Mouse (Mus musculus): Measurements from ENCODE around the gene Ercc5. TPM values are rescaled to one million over a fixed set of nuclear protein-coding genes. Genes with fewer than 3 reads are reported as not detected.

The Ercc5 gene
- polyA plus RNA-seq, 1 experiment: 7.1 TPM

- Histone ChIP-seq H3K4me3 (replicated peaks; ENCODE audit: control insufficient read depth, low read depth, low read length) (no peak overlapping the region), H3K4me1 (ENCODE audit: control insufficient read depth, insufficient read depth, low read length) (no peaks in the 10 kb centered on the region; the same call in 1 of the 2 replicates), H3K27ac (ENCODE audit: control insufficient read depth, insufficient read depth, low read depth, low read length, poor library complexity) (no peak overlapping the region)
- TF ChIP-seq CTCF (IDR thresholded peaks at IDR 0.05; ENCODE audit: control insufficient read depth, insufficient read depth, low read length): no peak
- TF ChIP-seq POLR2A (IDR thresholded peaks at IDR 0.05; ENCODE audit: borderline replicate concordance, control insufficient read depth, low read depth, low read length): no peak
- 17% methylated on average over 47 of the region's 47 CpGs for WGBS
Observed at GRCm38 (mm10) chr1:44198273-44199171, 51.0 kb downstream of the Ercc5 start.

GRCm38 (mm10) chr1:44202876-44203275 lies 55.3 kb downstream of the Ercc5 start:
- no peak overlapping the region for H3K27ac ChIP-seq (ENCODE audit: control insufficient read depth, insufficient read depth, low read depth, low read length, poor library complexity)
- H3K4me3 ChIP-seq (replicated peaks; ENCODE audit: control insufficient read depth, low read depth, low read length): no peak overlapping the region
- H3K4me1 ChIP-seq (ENCODE audit: control insufficient read depth, insufficient read depth, low read length): no peaks in the 10 kb centered on the region; the same call in 1 of the 2 replicates
- no peak for TF ChIP-seq POLR2A (IDR thresholded peaks at IDR 0.05; ENCODE audit: borderline replicate concordance, control insufficient read depth, low read depth, low read length)
- TF ChIP-seq CTCF (IDR thresholded peaks at IDR 0.05; ENCODE audit: control insufficient read depth, insufficient read depth, low read length): no peak
- 86% methylated on average over 15 of the region's 15 CpGs for WGBS

GRCm38 (mm10) chr1:44214443-44214842 lies 66.9 kb downstream of the Ercc5 start:
- 44% methylated on average over 2 of the region's 2 CpGs for WGBS
- H3K4me3 ChIP-seq (replicated peaks; ENCODE audit: control insufficient read depth, low read depth, low read length): no peak overlapping the region
- no peak overlapping the region for H3K27ac ChIP-seq (ENCODE audit: control insufficient read depth, insufficient read depth, low read depth, low read length, poor library complexity)
- no peak for TF ChIP-seq CTCF (IDR thresholded peaks at IDR 0.05; ENCODE audit: control insufficient read depth, insufficient read depth, low read length)
- no peak for TF ChIP-seq POLR2A (IDR thresholded peaks at IDR 0.05; ENCODE audit: borderline replicate concordance, control insufficient read depth, low read depth, low read length)
- no peaks in the 10 kb centered on the region for H3K4me1 ChIP-seq (ENCODE audit: control insufficient read depth, insufficient read depth, low read length)

GRCm38 (mm10) chr1:44216352-44217116 lies 69.0 kb downstream of the Ercc5 start:
- WGBS: 72% methylated on average over 2 of the region's 2 CpGs
- Histone ChIP-seq H3K27ac (ENCODE audit: control insufficient read depth, insufficient read depth, low read depth, low read length, poor library complexity) (no peak overlapping the region), H3K4me3 (replicated peaks; ENCODE audit: control insufficient read depth, low read depth, low read length) (no peak overlapping the region), H3K4me1 (ENCODE audit: control insufficient read depth, insufficient read depth, low read length) (no peaks in the 10 kb centered on the region)
- TF ChIP-seq POLR2A (IDR thresholded peaks at IDR 0.05; ENCODE audit: borderline replicate concordance, control insufficient read depth, low read depth, low read length): no peak
- no peak for TF ChIP-seq CTCF (IDR thresholded peaks at IDR 0.05; ENCODE audit: control insufficient read depth, insufficient read depth, low read length)

GRCm38 (mm10) chr1:44217118-44217517 lies 69.6 kb downstream of the Ercc5 start:
- H3K27ac ChIP-seq (ENCODE audit: control insufficient read depth, insufficient read depth, low read depth, low read length, poor library complexity): no peak overlapping the region
- 66% methylated on average over 2 of the region's 2 CpGs for WGBS
- H3K4me3 ChIP-seq (replicated peaks; ENCODE audit: control insufficient read depth, low read depth, low read length): no peak overlapping the region
- TF ChIP-seq CTCF (IDR thresholded peaks at IDR 0.05; ENCODE audit: control insufficient read depth, insufficient read depth, low read length) (no peak), POLR2A (IDR thresholded peaks at IDR 0.05; ENCODE audit: borderline replicate concordance, control insufficient read depth, low read depth, low read length) (no peak)
- H3K4me1 ChIP-seq (ENCODE audit: control insufficient read depth, insufficient read depth, low read length): no peaks in the 10 kb centered on the region

- H3K4me3 ChIP-seq (replicated peaks; ENCODE audit: control insufficient read depth, low read depth, low read length): no peak within 1 kb of the TSS
- WGBS: 79% methylated on average over 1 of the region's 1 CpGs
- H3K27ac ChIP-seq (ENCODE audit: control insufficient read depth, insufficient read depth, low read depth, low read length, poor library complexity): no peak within 1 kb of the TSS
- no peaks in the 10 kb centered on the region for H3K4me1 ChIP-seq (ENCODE audit: control insufficient read depth, insufficient read depth, low read length)
- TF ChIP-seq POLR2A (IDR thresholded peaks at IDR 0.05; ENCODE audit: borderline replicate concordance, control insufficient read depth, low read depth, low read length) (no peak), CTCF (IDR thresholded peaks at IDR 0.05; ENCODE audit: control insufficient read depth, insufficient read depth, low read length) (no peak)
Observed at GRCm38 (mm10) chr1:44218876-44219275, 71.3 kb downstream of the Ercc5 start, which contains the start of gene Mettl21e. Gene Mettl21e, minus strand, starts transcription at chr1:44218961.

GRCm38 (mm10) chr1:44229044-44229443 lies 81.5 kb downstream of the Ercc5 start:
- Histone ChIP-seq H3K4me1 (ENCODE audit: control insufficient read depth, insufficient read depth, low read length) (no peaks in the 10 kb centered on the region), H3K4me3 (replicated peaks; ENCODE audit: control insufficient read depth, low read depth, low read length) (no peak overlapping the region), H3K27ac (ENCODE audit: control insufficient read depth, insufficient read depth, low read depth, low read length, poor library complexity) (no peak overlapping the region)
- 64% methylated on average over 2 of the region's 2 CpGs for WGBS
- TF ChIP-seq CTCF (IDR thresholded peaks at IDR 0.05; ENCODE audit: control insufficient read depth, insufficient read depth, low read length) (no peak), POLR2A (IDR thresholded peaks at IDR 0.05; ENCODE audit: borderline replicate concordance, control insufficient read depth, low read depth, low read length) (no peak)

Other genes starting within 250 kb of the Ercc5 start
- 12.6 and 22.4 TPM in 2 replicates for gene Tpp2, start 214.1 kb upstream of the Ercc5 start, polyA plus RNA-seq (2011; ENCODE audit: insufficient read depth, insufficient read length, low replicate concordance, missing spikeins)
- not detected in 2 replicates for gene Mettl21c, start 127.7 kb upstream of the Ercc5 start, polyA plus RNA-seq (2011; ENCODE audit: insufficient read depth, insufficient read length, low replicate concordance, missing spikeins)
- 0.43 and 0.92 TPM in 2 replicates for gene Gm8251, start 85.8 kb upstream of the Ercc5 start, polyA plus RNA-seq (2011; ENCODE audit: insufficient read depth, insufficient read length, low replicate concordance, missing spikeins)
- gene Tex30, start 45.3 kb upstream of the Ercc5 start, polyA plus RNA-seq (2011; ENCODE audit: insufficient read depth, insufficient read length, low replicate concordance, missing spikeins): 5.6 and 39.5 TPM in 2 replicates
- gene Kdelc1, start 28.9 kb upstream of the Ercc5 start, polyA plus RNA-seq (2011; ENCODE audit: insufficient read depth, insufficient read length, low replicate concordance, missing spikeins): 2.5 and 5.6 TPM in 2 replicates
- 0.81 and 2.1 TPM in 2 replicates for gene Bivm, start 28.8 kb upstream of the Ercc5 start, polyA plus RNA-seq (2011; ENCODE audit: insufficient read depth, insufficient read length, low replicate concordance, missing spikeins)
- gene Mettl21e, start 71.2 kb downstream of the Ercc5 start, polyA plus RNA-seq (2011; ENCODE audit: insufficient read depth, insufficient read length, low replicate concordance, missing spikeins): not detected in 2 replicates

All from bone marrow, adult 2 months (tissue).